Mouse (Mus musculus): ENCODE measurements around the gene Micu1.

GRCm38 (mm10) chr10:59786289-59786688 lies 84.0 kb downstream of the Micu1 start:
- TF ChIP-seq CTCF (IDR thresholded peaks at IDR 0.05; ENCODE audit: low read depth, low read length) (no peak), POLR2A (IDR thresholded peaks at IDR 0.05; ENCODE audit: insufficient read depth, low read length) (no peak), EP300 (IDR thresholded peaks at IDR 0.05; ENCODE audit: insufficient read depth, low read depth, low read length) (no peak)

Data from ES-Bruce4 (cell line).